Mouse (Mus musculus) stomach, postnatal 0 days (tissue): ENCODE results near the gene Spag8.

Source experiments
- CTCF ChIP-seq: IDR thresholded peaks from 2 replicates; pipeline ENCODE4 v1.5.1; 2016; ENCODE audit warnings: antibody characterized with exemption, low read depth, mild to moderate bottlenecking, moderate library complexity
- EP300 ChIP-seq: optimal IDR thresholded peaks from 2 replicates; pipeline ENCODE3; 2016; ENCODE audit warnings: antibody characterized with exemption

DNA sequence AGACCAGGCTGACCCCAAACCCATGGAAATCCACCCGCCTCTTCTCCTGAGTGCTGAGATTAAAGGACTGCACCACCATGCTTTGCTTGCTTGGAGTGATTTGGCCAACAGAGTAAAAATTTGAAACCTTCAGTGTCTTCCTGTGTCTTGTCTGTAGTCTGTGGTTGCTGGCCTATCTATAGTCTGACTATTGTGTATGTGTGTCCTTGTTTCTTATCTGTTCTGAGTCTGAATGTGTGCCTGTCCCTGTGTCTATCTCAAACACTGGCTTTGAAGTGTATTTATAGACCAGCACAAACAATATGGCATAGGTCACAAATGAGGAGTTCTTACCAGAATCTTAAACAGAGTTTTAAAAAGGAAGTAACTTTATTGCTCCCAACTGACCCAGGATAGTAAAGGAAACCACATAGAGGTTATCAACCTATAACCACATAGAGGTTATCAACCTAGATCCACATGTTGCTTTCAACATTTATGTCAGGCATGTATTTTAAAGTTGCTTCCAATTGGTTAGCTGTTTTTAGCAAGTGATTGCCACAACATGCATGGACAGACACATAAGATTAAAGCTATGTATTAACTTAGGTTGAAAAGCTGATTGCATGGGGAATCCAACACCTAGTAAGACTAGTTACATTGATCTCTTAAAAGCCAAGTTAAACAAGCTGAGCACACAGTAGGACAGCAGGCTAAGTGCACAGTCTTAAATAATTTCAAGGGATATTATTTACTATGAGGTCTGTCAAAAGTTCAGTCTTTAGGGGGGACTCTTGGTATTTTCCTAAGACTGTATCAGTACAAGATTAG is 41.2 kb upstream of the Spag8 start:
- TF ChIP-seq CTCF (no peak), EP300 (no peak)
